Mouse (Mus musculus) lung, adult 2 months (tissue): ENCODE measurements around the gene Olfr1440. TPM values are rescaled to one million over a fixed set of nuclear protein-coding genes. Genes with fewer than 3 reads are reported as not detected.
A peak's percentile ranks its signal among the peaks of the same experiment; 100 is the strongest.

Source experiments
- DNase-seq: peaks from one replicate; pipeline ENCODE4 v3.0.0; 2022
- H3K4me1 ChIP-seq: fragments of 200-500 bp; 2 replicates; pipeline ENCODE4 v1.6.1; 2011; ENCODE audit warnings: low read length; ENCODE audit not compliant: control insufficient read depth, insufficient read depth
- H3K4me3 ChIP-seq: fragments of 200-500 bp; replicated peaks from 2 replicates; pipeline ENCODE3; 2011; ENCODE audit warnings: low read depth, mild to moderate bottlenecking, control low read depth, low read length; ENCODE audit errors: extremely low read depth
- CTCF ChIP-seq: fragments of 200-500 bp; IDR thresholded peaks from 2 replicates; pipeline ENCODE4 v1.5.1; 2011; ENCODE audit warnings: mild to moderate bottlenecking, low read length, control low read depth; ENCODE audit not compliant: insufficient read depth
- POLR2A ChIP-seq: fragments of 200-500 bp; IDR thresholded peaks from 2 replicates; pipeline ENCODE4 v1.6.1; 2011; ENCODE audit warnings: low read depth, mild to moderate bottlenecking, control low read depth, low read length, borderline replicate concordance; ENCODE audit errors: extremely low read depth
- WGBS: fragments of 180-500 bp; shearing (Covaris S2); methylation state at CpG from one replicate; pipeline ENCODE4 v1.1.7; 2018; 5-methylcytosine and 5-hydroxymethylcytosine counted together
- polyA plus RNA-seq: library from polyadenylated mRNA; depleted of rRNA; stranded (reverse); fragments of >200 nt; gene quantifications from 2 replicates; pipeline ENCODE4 v1.2.3, GENCODE M21; 2012; rRNA removed

Olfr1440 gene
- polyA plus RNA-seq, 1 experiment = not detected

DNA sequence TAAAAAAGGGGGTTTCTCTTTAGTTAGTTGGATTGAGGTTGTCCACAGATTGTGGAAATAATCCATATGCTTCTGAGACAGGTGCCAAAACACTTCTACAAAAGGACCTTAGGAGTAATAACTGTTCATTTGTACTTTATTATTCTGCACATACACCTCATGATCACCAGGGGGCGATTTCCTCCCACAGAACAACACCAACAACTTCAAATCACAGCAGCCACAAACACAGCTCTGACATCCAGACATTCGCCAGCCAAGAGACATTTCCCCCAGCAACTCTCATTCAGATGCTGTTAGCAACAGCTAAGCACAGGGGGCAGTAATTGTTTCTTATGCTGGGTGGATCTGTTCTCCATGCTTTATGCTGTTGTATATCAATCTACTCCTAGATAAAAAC is 46.0 kb downstream of the Olfr1440 start:
- peak; percentile 41 for TF ChIP-seq CTCF
- TF ChIP-seq POLR2A = no peak
- H3K4me1 ChIP-seq = no peaks in the 10 kb centered on the region
- no peak for DNase-seq
- WGBS = 5% methylated on average over 2 of the region's 2 CpGs
- no peak overlapping the region for H3K4me3 ChIP-seq

DNA sequence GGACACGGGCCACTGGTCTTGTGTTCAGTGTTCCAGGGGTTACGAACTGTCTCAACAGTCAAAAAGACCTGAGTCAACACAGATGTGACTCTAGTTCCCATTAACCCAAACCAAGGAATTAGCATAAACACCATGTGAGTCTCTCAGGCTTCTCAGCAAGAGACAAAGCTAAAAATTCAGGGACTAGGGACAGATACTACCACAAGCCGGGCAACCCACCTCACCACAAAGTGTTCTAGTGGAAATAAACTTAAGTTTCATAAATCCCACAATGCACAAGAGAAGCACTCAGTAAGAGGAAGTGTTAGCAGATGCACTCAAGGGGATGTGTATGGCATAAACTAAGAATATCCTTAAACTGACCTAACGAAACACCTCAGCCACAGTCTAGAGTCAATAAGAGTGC is 47.9 kb downstream of the Olfr1440 start:
- Histone ChIP-seq H3K4me1 (no peaks in the 10 kb centered on the region), H3K4me3 (no peak overlapping the region)
- 61% methylated on average over 4 of the region's 4 CpGs for WGBS
- no peak for TF ChIP-seq POLR2A
- TF ChIP-seq CTCF = no peak
- DNase-seq = no peak

DNA sequence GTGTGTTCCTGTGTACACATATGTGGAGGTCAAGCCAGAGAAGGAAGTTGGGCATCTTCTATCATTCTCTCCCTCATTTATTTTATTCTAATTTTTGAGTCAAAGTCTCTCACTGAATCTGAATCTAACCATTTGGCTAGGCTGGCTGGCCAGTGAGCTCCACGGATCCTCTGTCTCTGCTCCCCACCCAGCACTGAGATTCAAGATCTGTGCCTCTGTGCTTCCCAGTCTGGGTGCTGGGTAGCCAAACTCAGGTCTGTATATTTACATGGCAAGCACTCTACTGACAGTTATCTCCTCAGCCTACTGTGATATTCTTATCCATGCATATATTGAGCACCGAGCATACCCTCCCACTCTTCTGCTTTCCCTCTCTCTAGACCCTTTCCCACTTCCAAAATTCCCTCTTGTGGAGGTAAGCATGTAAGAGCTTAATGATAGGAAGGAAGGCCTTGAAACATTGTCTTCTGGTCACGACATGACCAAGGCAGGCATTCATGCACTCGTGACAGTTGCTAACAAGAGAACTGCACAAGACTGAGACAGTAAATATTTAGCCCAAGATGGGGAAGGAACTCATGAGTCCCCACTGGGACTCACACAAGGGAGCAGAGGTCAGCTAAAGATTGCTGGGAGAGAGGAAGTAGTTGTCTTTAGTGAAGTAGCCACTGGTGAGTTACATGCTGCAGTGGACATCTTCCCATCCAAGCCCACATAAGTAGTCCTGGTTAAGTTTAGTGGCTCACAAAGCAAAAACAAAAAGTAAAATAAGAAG is 48.9 kb downstream of the Olfr1440 start:
- DNase-seq = no peak
- Histone ChIP-seq H3K4me3 (no peak overlapping the region), H3K4me1 (no peaks in the 10 kb centered on the region)
- WGBS = 55% methylated on average over 4 of the region's 4 CpGs
- TF ChIP-seq POLR2A = no peak
- no peak for TF ChIP-seq CTCF

DNA sequence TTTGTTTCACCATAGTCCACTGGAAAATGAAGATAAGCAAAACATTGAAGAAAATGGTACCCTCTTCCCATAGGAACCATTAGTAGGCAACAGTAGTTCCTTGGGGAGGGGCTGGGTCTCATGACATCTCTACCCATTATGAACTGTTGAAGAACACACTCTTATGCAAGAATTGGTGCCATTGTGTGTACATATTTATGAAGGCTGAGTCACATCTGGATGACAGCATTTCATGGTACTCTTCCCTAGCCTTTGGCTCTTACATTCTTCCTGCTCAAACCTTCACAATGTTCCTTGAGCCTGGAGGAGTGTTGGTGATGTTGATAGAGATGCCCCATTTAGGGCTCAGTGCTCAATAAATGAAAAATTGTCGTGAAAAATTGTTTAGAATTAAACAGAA is 52.5 kb downstream of the Olfr1440 start:
- TF ChIP-seq CTCF (no peak), POLR2A (no peak)
- DNase-seq = no peak
- 47% methylated on average over 1 of the region's 1 CpGs for WGBS
- H3K4me1 ChIP-seq = no peaks in the 10 kb centered on the region
- no peak overlapping the region for H3K4me3 ChIP-seq

DNA sequence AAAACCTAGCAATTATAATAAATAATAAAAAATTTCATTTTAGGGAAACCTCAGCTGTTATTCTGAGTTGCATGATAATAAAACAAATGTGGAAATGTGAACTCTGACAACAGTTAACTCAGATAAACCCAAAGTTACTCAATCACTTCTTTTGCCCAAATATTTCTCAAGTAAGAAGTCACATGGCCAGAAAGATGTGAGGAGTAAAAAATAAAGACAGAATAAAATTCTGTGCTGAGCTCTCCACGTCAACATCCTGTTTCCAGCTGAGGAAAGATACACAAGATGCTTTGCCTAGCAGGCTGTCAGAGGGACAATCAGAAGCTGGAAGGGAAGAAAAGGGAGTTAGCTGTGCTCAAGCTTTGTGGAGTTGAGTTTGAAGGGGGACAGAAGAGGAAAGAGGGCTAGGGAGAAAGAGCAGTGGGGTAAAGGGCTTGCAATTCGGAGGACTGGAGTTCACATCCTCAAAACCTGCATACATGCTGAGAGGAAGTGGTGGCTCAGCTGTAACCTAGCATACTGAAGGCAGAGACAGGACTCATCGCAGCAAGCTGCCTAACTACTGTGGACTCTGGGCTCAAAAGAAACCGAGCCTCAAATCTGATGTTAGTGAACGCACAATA is 53.1 kb downstream of the Olfr1440 start:
- no peaks in the 10 kb centered on the region for H3K4me1 ChIP-seq
- TF ChIP-seq POLR2A (no peak), CTCF (no peak)
- no peak overlapping the region for H3K4me3 ChIP-seq
- DNase-seq = peak; percentile 14
- WGBS = 58% methylated on average over 5 of the region's 5 CpGs

DNA sequence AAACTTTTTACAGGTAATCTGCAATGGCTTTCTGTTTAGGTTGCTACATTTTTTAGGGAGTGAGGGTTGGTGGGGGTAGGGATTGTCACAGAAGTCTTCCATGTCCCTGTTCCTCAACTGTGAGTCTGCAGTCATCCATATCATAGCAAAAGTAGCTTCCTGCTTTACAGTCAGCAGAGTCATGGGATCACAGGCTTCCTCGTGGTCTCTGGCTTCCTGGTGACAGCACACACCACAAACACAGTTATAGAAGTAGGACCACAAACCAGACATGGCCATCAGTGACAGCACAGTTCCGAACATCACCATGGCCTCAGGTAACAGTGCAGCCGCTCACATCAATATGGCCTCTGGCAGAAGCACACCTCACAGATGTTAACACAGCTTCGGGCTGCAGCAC is 55.5 kb downstream of the Olfr1440 start:
- TF ChIP-seq POLR2A = no peak
- TF ChIP-seq CTCF = no peak
- Histone ChIP-seq H3K4me1 (no peaks in the 10 kb centered on the region), H3K4me3 (no peak overlapping the region)
- 68% methylated on average over 4 of the region's 4 CpGs for WGBS
- no peak for DNase-seq

DNA sequence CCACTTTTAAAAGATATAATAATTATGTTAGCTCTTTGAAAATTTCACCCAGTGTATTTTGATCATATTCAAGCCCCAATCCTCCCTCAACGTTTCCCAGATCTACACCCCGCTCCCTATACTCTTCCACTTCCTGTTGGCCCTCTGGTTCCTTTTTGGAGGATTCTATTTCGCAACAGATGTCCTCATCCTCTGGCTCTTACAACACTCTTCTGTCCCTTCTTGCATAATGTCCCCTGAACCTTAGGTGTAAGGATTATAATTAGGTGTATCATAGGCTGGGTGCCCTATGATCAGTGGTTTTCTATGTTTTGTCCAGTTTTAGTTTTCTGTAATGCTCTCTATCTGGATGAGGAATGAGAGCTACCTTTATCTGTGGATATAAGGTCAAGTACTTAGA is 57.9 kb downstream of the Olfr1440 start:
- H3K4me3 ChIP-seq = no peak overlapping the region
- TF ChIP-seq CTCF (no peak), POLR2A (no peak)
- no peak for DNase-seq
- WGBS = 41% methylated on average over 3 of the region's 3 CpGs
- no peaks in the 10 kb centered on the region for H3K4me1 ChIP-seq

Other genes with a start within 250 kb of the Olfr1440 start
- not detected in 2 replicates for gene Olfr1555-ps1, start 217.2 kb upstream of the Olfr1440 start, polyA plus RNA-seq
- not detected in 2 replicates for gene Olfr1431, start 186.6 kb upstream of the Olfr1440 start, polyA plus RNA-seq
- not detected in 2 replicates for gene Olfr1432, start 154.7 kb upstream of the Olfr1440 start, polyA plus RNA-seq
- gene Olfr262, start 145.6 kb upstream of the Olfr1440 start, polyA plus RNA-seq = not detected in 2 replicates
- gene Olfr235, start 126.2 kb upstream of the Olfr1440 start, polyA plus RNA-seq = not detected in 2 replicates
- not detected in 2 replicates for gene Olfr1434, start 107.4 kb upstream of the Olfr1440 start, polyA plus RNA-seq
- gene Olfr1436, start 88.1 kb upstream of the Olfr1440 start, polyA plus RNA-seq = not detected in 2 replicates
- gene Olfr1437, start 62.2 kb upstream of the Olfr1440 start, polyA plus RNA-seq = not detected in 2 replicates
- not detected in 2 replicates for gene Olfr1438-ps1, start 51.4 kb upstream of the Olfr1440 start, polyA plus RNA-seq
- not detected in 2 replicates for gene Olfr1441, start 30.2 kb downstream of the Olfr1440 start, polyA plus RNA-seq
- not detected in 2 replicates for gene Pfpl, start 40.6 kb downstream of the Olfr1440 start, polyA plus RNA-seq
- gene Mpeg1, start 73.5 kb downstream of the Olfr1440 start, polyA plus RNA-seq = 22.2 and 35.3 TPM in 2 replicates
- 10.3 and 13.8 TPM in 2 replicates for gene Dtx4, start 114.2 kb downstream of the Olfr1440 start, polyA plus RNA-seq
- gene Fam111a, start 158.5 kb downstream of the Olfr1440 start, polyA plus RNA-seq = 1.4 and 2.8 TPM in 2 replicates
- not detected in 2 replicates for gene Gm4952, start 212.7 kb downstream of the Olfr1440 start, polyA plus RNA-seq
- gene Glyat, start 246.0 kb downstream of the Olfr1440 start, polyA plus RNA-seq = not detected in 2 replicates